In genomic region chr13:102948966-102949365, GRCm38 (mm10) we compare ENCODE assay signal across 26 mouse cellular contexts.
DNase-seq lines count a peak whose midpoint lies in the region; ATAC-seq and TF ChIP-seq lines count a peak whose summit lies in the region.
"Had no signal": no experiment of that assay in that cellular context is flagged by ENCODE, and none has a peak within 500 bp of the region (broad histone marks: within the 10 kb centered on the region; RNA-seq: fewer than 3 reads in every experiment).

No protein-coding gene starts in this region.

- 0 out of 2 replicates have a peak, but pooled peaks cover 4% of the 10 kb centered on the region for H3K36me3 ChIP-seq in heart, embryonic 12.5 days
- no peaks in the 10 kb centered on the region for H3K36me3 ChIP-seq in heart, postnatal 0 days (replicated peaks; ENCODE audit: control insufficient read depth, insufficient read depth, low read length)
- H3K36me3 ChIP-seq: embryonic facial prominence, embryonic 10.5 days; embryonic facial prominence, embryonic 15.5 days; forebrain, embryonic 12.5 days; limb, embryonic 12.5 days; liver, embryonic 15.5 days; midbrain, embryonic 10.5 days; midbrain, embryonic 15.5 days; neural tube, embryonic 15.5 days had no signal

- DNase-seq in heart, adult 9 months (ENCODE audit: low spot score in 2 of 2), result no peak
- DNase-seq in heart, postnatal 0 days (ENCODE audit: low spot score), result no peak
- DNase-seq in heart, adult 18-20 months, result no peak
- DNase-seq in gastrocnemius, postnatal 25 days, result peak; percentile 76
- DNase-seq in spleen, adult 18-20 months, result no peak
- DNase-seq in left cerebral cortex, postnatal 14 days (ENCODE audit: low spot score in 2 of 2), result no peak
- DNase-seq: adrenal gland, postnatal 10 days; cerebellum, adult 8-10 months; cerebellum, postnatal 25 days; lung, embryonic 14.5 days; lung, postnatal 14 days; retina, postnatal 1 day; right cerebral cortex, postnatal 14 days; thymus, postnatal 25 days had no signal

- no peaks in the 10 kb centered on the region for H3K27me3 ChIP-seq in heart, embryonic 12.5 days (replicated peaks)
- H3K27me3 ChIP-seq in heart, postnatal 0 days (ENCODE audit: control insufficient read depth, insufficient read depth, low read length), result no peaks in the 10 kb centered on the region
- H3K27me3 ChIP-seq: CH12.LX; embryonic facial prominence, embryonic 15.5 days; forebrain, embryonic 12.5 days; limb, embryonic 12.5 days; liver, embryonic 15.5 days; midbrain, embryonic 15.5 days; neural tube, embryonic 15.5 days had no signal

- peak overlapping the region; percentile 82 for H3K27ac ChIP-seq in heart, embryonic 12.5 days (ENCODE audit: poor library complexity, severe bottlenecking)
- H3K27ac ChIP-seq in heart, postnatal 0 days (ENCODE audit: low read depth), result no peak overlapping the region
- H3K27ac ChIP-seq: embryonic facial prominence, embryonic 10.5 days; embryonic facial prominence, embryonic 15.5 days; forebrain, embryonic 12.5 days; hindbrain, embryonic 14.5 days; limb, embryonic 12.5 days; liver, embryonic 15.5 days; midbrain, embryonic 10.5 days; midbrain, embryonic 15.5 days; neural tube, embryonic 15.5 days had no signal

- TF ChIP-seq EP300 in heart, postnatal 0 days (IDR thresholded peaks at IDR 0.05; ENCODE audit: low read depth), result no peak

- peaks cover 55% of the 10 kb centered on the region for H3K4me1 ChIP-seq in heart, embryonic 12.5 days (replicated peaks)
- peaks cover 24% of the 10 kb centered on the region for H3K4me1 ChIP-seq in heart, postnatal 0 days (ENCODE audit: control insufficient read depth, insufficient read depth)
- H3K4me1 ChIP-seq: embryonic facial prominence, embryonic 15.5 days; limb, embryonic 12.5 days; liver, embryonic 15.5 days had no signal

- intact Hi-C loops in left cerebral cortex, postnatal 14 days (cut with DNase I), result no loop called here

- peak; percentile 36; the same call in 1 of the 2 replicates for ATAC-seq in heart, embryonic 12.5 days (ENCODE audit: insufficient number of reproducible peaks, low FRiP score)
- ATAC-seq in heart, postnatal 0 days (ENCODE audit: insufficient read depth, low read depth), result peak; percentile 74
- ATAC-seq: intestine, postnatal 0 days; midbrain, embryonic 15.5 days had no signal

- 48% methylated on average over 3 of the region's 3 CpGs for WGBS in heart, embryonic 12.5 days
- 52% methylated on average over 3 of the region's 3 CpGs for WGBS in heart, postnatal 0 days

- no peaks in the 10 kb centered on the region for H3K9me3 ChIP-seq in heart, embryonic 12.5 days (replicated peaks)
- no peaks in the 10 kb centered on the region for H3K9me3 ChIP-seq in heart, postnatal 0 days (replicated peaks; ENCODE audit: control insufficient read depth, low read length)
- H3K9me3 ChIP-seq: embryonic facial prominence, embryonic 10.5 days; embryonic facial prominence, embryonic 15.5 days; forebrain, embryonic 12.5 days; limb, embryonic 12.5 days; liver, embryonic 15.5 days; midbrain, embryonic 10.5 days; midbrain, embryonic 15.5 days; neural tube, embryonic 15.5 days had no signal

- H3K9ac ChIP-seq in heart, embryonic 12.5 days, result no peak overlapping the region
- H3K9ac ChIP-seq in heart, postnatal 0 days (replicated peaks; ENCODE audit: low read depth, low read length), result no peak overlapping the region
- H3K9ac ChIP-seq: embryonic facial prominence, embryonic 15.5 days; forebrain, embryonic 12.5 days; hindbrain, embryonic 14.5 days; limb, embryonic 12.5 days; liver, embryonic 15.5 days; lung, embryonic 14.5 days; midbrain, embryonic 15.5 days; neural tube, embryonic 15.5 days had no signal

- no peak overlapping the region for H3K4me3 ChIP-seq in heart, embryonic 12.5 days
- no peak overlapping the region for H3K4me3 ChIP-seq in heart, postnatal 0 days (ENCODE audit: low read depth, low read length)
- H3K4me3 ChIP-seq: embryonic facial prominence, embryonic 10.5 days; embryonic facial prominence, embryonic 15.5 days; forebrain, embryonic 12.5 days; limb, embryonic 12.5 days; liver, embryonic 15.5 days; midbrain, embryonic 10.5 days; midbrain, embryonic 15.5 days; neural tube, embryonic 15.5 days had no signal

- no peak overlapping the region for H3K4me2 ChIP-seq in heart, embryonic 12.5 days
- H3K4me2 ChIP-seq in heart, postnatal 0 days (ENCODE audit: low read depth, low read length), result no peak overlapping the region
- H3K4me2 ChIP-seq: embryonic facial prominence, embryonic 15.5 days; forebrain, embryonic 12.5 days; hindbrain, embryonic 14.5 days; limb, embryonic 12.5 days; liver, embryonic 15.5 days; lung, embryonic 14.5 days; midbrain, embryonic 15.5 days; neural tube, embryonic 15.5 days had no signal

- TF ChIP-seq CTCF in heart, postnatal 0 days (IDR thresholded peaks at IDR 0.05; ENCODE audit: low read depth), result no peak
